Mouse (Mus musculus) ES-Bruce4 (cell line): Measurements from ENCODE around the gene Chst8. TPM values are rescaled to one million over a fixed set of nuclear protein-coding genes. Genes with fewer than 3 reads are reported as not detected.

ENCODE experiments used
- H3K27ac ChIP-seq: 2 replicates; pipeline ENCODE4 v1.5.1; 2012; ENCODE audit warnings: low read length, inconsistent platforms; ENCODE audit not compliant: insufficient read depth
- H3K27me3 ChIP-seq: 2 replicates; pipeline ENCODE4 v1.6.1; 2012; ENCODE audit warnings: mild to moderate bottlenecking, low read length, inconsistent platforms; ENCODE audit not compliant: control insufficient read depth, poor library complexity, insufficient read depth, severe bottlenecking
- H3K36me3 ChIP-seq: 2 replicates; pipeline ENCODE4 v1.6.1; 2012; ENCODE audit warnings: inconsistent platforms, mild to moderate bottlenecking, low read length, moderate library complexity; ENCODE audit not compliant: control insufficient read depth, poor library complexity, insufficient read depth, severe bottlenecking
- H3K4me1 ChIP-seq: one replicate; pipeline ENCODE4 v1.8.1; 2011; ENCODE audit warnings: low read length; ENCODE audit not compliant: control insufficient read depth, insufficient read depth
- H3K4me3 ChIP-seq: 2 replicates; pipeline ENCODE4 v1.5.1; 2011; ENCODE audit warnings: low read depth, mild to moderate bottlenecking, low read length
- H3K9ac ChIP-seq: 2 replicates; pipeline ENCODE4 v1.6.1; 2012; ENCODE audit warnings: low read depth, mild to moderate bottlenecking, inconsistent platforms; ENCODE audit not compliant: poor library complexity, severe bottlenecking
- H3K9me3 ChIP-seq: replicated peaks from 2 replicates; pipeline ENCODE4 v1.6.1; 2012; ENCODE audit warnings: mild to moderate bottlenecking, low read length, inconsistent platforms; ENCODE audit not compliant: control insufficient read depth, poor library complexity, insufficient read depth, severe bottlenecking
- CTCF ChIP-seq: IDR thresholded peaks from one replicate; pipeline ENCODE4 v1.8.1; 2011; ENCODE audit warnings: low read depth, low read length
- EP300 ChIP-seq: IDR thresholded peaks from 2 replicates; pipeline ENCODE4 v1.6.1; 2011; ENCODE audit warnings: low read depth, low read length; ENCODE audit not compliant: insufficient read depth
- POLR2A ChIP-seq: IDR thresholded peaks from one replicate; pipeline ENCODE4 v1.8.1; 2011; ENCODE audit warnings: low read length; ENCODE audit not compliant: insufficient read depth
- polyA plus RNA-seq: library from polyadenylated mRNA; stranded (reverse); fragments of >200 nt; gene quantifications from 2 replicates; pipeline ENCODE4 v1.2.4, GENCODE M21; 2011; ENCODE audit warnings: low read depth; ENCODE audit not compliant: missing spikeins, insufficient read depth, insufficient read length

The Chst8 gene
- polyA plus RNA-seq, 1 experiment: 4.8 TPM

DNA sequence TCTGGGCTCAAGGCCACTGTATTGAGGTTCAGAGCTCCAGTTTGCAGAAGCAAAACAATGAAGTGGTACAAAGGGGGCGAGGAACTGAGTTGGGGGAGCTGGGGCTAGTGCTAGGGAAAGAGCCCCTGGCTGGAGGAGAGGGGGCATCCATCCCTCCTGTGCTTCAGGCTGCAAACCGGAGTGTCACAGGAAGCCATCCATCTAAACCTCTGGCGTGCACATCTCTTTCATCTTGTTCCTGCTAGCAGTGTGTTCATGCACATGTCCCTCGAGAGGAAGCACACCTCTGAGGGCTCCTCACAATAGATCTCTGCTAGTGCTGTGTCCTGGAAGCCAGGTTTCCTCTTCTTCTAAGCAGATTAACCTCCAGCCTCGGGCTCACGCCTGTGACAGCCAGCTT, 65.9 kb downstream of the Chst8 start:
- TF ChIP-seq POLR2A (no peak), EP300 (no peak), CTCF (no peak)
- no peaks in the 10 kb centered on the region for H3K9me3 ChIP-seq
- H3K9ac ChIP-seq: no peak overlapping the region
- H3K27ac ChIP-seq: no peak overlapping the region
- H3K36me3 ChIP-seq: no peaks in the 10 kb centered on the region
- no peak overlapping the region for H3K4me3 ChIP-seq
- H3K27me3 ChIP-seq: no peaks in the 10 kb centered on the region
- H3K4me1 ChIP-seq: no peaks in the 10 kb centered on the region

DNA sequence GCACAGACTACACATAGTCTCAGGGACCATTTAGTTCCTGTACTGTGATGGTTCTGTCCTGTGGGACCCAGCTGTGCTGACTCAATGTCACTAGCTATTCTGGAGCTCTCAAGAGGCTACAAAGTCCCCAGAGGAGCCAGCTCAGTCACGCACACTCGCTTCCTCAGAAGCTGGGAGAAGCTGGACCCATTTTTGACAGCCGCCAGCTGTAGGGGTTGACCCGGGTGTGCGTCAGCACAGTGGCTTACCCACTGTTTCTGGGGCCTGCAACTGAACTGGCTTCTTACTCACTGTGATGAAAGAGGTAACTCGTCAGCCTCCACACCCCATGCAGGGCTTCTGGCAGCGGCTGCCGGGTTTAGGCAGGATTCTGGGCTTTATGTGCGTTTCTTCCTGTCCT, 66.3 kb downstream of the Chst8 start:
- Histone ChIP-seq H3K27ac (no peak overlapping the region), H3K4me1 (no peaks in the 10 kb centered on the region), H3K4me3 (no peak overlapping the region), H3K27me3 (no peaks in the 10 kb centered on the region), H3K9me3 (no peaks in the 10 kb centered on the region), H3K36me3 (no peaks in the 10 kb centered on the region), H3K9ac (no peak overlapping the region)
- TF ChIP-seq EP300: no peak
- TF ChIP-seq POLR2A: no peak
- no peak for TF ChIP-seq CTCF

DNA sequence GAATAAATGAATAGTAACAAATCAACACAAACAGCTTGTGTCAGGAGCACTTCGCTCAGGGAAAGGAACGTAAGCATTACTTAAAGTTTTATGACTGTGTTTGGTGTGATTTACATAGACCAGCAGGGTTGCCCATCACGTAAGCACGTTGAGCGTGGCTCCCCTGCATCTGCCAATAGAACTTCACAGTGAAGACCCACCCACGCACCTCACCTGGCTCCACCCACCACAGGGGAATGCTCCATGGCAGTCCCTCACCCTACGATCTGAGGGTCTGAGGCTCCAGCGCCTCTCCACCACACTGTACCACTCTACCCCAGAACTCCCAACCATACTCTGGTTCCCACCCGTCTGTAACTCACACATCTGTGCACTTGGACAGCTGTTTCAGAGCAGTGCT, 67.1 kb downstream of the Chst8 start:
- H3K27ac ChIP-seq: no peak overlapping the region
- H3K27me3 ChIP-seq: no peaks in the 10 kb centered on the region
- no peaks in the 10 kb centered on the region for H3K9me3 ChIP-seq
- H3K9ac ChIP-seq: no peak overlapping the region
- H3K4me3 ChIP-seq: no peak overlapping the region
- H3K4me1 ChIP-seq: no peaks in the 10 kb centered on the region
- no peaks in the 10 kb centered on the region for H3K36me3 ChIP-seq
- TF ChIP-seq POLR2A (no peak), EP300 (0 out of 2 replicates have a peak, but pooled peaks have one; percentile 26)

DNA sequence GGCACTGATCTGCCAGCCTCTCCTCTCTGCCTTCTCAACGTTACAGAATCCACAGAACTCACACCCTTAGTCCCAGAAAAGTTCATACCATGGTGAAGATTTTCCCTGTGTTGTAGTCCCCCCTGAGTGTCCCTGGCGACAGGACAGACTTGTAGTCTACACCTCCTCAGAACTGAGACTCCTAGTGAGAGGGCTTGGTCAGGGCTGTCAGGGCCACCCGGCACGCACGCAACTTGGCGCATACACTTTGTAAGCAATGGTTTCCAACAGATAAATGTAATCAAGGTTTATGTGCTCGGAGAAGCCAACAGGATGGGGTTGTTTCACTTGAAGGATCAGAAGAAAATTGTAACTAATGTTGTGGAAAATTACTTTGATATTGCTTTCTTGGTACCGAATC, 67.5 kb downstream of the Chst8 start:
- Histone ChIP-seq H3K36me3 (no peaks in the 10 kb centered on the region), H3K27ac (no peak overlapping the region), H3K9ac (no peak overlapping the region), H3K4me1 (no peaks in the 10 kb centered on the region), H3K9me3 (no peaks in the 10 kb centered on the region), H3K27me3 (no peaks in the 10 kb centered on the region), H3K4me3 (no peak overlapping the region)
- no peak for TF ChIP-seq EP300

DNA sequence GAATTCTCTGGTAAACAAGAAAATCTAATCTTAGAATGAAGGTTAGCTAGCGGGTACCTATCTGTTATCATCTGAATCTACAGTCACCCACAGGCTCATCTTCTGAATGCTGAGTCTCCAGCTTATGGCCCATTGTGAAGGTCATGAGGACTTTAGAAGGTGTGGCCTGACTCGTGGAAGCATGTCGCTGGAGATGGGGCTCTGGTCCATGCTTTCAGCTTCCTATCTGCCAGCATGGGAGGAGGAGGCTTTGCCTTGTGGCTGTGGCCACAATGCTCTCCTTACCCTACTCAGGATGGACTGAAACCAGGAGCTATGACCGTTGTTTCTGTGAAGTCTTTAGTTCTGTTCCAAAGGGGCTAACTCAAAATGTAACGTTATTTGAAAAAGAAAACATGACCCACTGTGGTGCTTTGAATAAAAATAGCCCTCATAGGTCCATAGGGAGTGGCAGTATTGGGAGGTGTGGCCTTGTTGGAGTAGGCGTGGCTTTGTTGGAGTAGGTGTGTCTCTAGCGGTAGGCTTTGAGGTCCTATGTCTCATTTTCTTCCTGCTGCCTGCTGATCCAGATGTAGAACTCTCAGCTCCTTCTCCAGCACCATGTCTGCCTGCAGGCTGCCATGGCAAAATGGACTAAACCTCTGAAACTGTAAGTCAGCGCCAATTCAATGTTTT, 69.0 kb downstream of the Chst8 start:
- Histone ChIP-seq H3K27ac (peak overlapping the region; percentile 61), H3K27me3 (no peaks in the 10 kb centered on the region), H3K36me3 (no peaks in the 10 kb centered on the region), H3K9me3 (no peaks in the 10 kb centered on the region), H3K4me3 (peak overlapping the region; percentile 19; the same call in 1 of the 2 replicates), H3K4me1 (no peaks in the 10 kb centered on the region), H3K9ac (no peak overlapping the region)
- TF ChIP-seq EP300 (no peak), CTCF (no peak), POLR2A (no peak)

DNA sequence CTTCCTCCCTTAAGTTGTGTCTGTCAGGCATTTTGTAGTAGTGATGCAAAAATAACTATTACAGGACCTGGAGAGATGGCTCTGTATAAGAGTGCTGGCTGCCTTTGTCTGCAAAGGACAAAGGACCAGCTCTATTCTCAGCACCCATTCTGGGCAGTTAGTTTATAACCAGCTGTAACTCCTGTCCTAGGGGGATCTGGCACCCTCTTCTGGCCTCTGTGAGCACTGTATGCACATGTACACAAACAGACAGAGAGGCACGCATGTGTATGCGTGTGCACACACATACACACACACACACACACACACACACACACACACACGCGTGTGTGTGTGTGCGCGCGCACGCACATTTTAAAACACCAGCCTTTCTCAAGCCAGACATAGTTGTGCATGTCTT, 73.1 kb downstream of the Chst8 start:
- no peaks in the 10 kb centered on the region for H3K27me3 ChIP-seq
- H3K4me1 ChIP-seq: peaks cover 5% of the 10 kb centered on the region
- no peaks in the 10 kb centered on the region for H3K9me3 ChIP-seq
- TF ChIP-seq CTCF (peak; percentile 35), POLR2A (no peak), EP300 (no peak)
- H3K9ac ChIP-seq: no peak overlapping the region
- no peak overlapping the region for H3K4me3 ChIP-seq
- H3K36me3 ChIP-seq: no peaks in the 10 kb centered on the region
- H3K27ac ChIP-seq: no peak overlapping the region
